Mouse (Mus musculus) 3T3-L1 (cell line): ENCODE measurements around the gene Prdx5.

Experiments
- DNase-seq: peaks from one replicate; pipeline ENCODE4 v3.0.0-alpha.2; 2015; ENCODE audit warnings: low read depth, low spot score

Prdx5 gene

GRCm38 (mm10) chr19:6937541-6938465 is 27.9 kb upstream of the Prdx5 start:
- no peak for DNase-seq

GRCm38 (mm10) chr19:6936299-6936698 is 26.4 kb upstream of the Prdx5 start:
- peak; percentile 46 for DNase-seq

GRCm38 (mm10) chr19:6934195-6934977 is 24.5 kb upstream of the Prdx5 start, which contains the start of gene Kcnk4:
Gene Kcnk4 (minus strand): TSS chr19:6934515.
- DNase-seq: no peak

- no peak for DNase-seq
Measured at GRCm38 (mm10) chr19:6933436-6934194, 23.7 kb upstream of the Prdx5 start.

- DNase-seq: no peak
Measured at GRCm38 (mm10) chr19:6933102-6933435, 23.2 kb upstream of the Prdx5 start.

- DNase-seq: no peak
Measured at GRCm38 (mm10) chr19:6932018-6932417, 22.1 kb upstream of the Prdx5 start.

GRCm38 (mm10) chr19:6931002-6931401 is 21.1 kb upstream of the Prdx5 start:
- no peak for DNase-seq

GRCm38 (mm10) chr19:6928080-6928479 is 18.2 kb upstream of the Prdx5 start:
- no peak for DNase-seq

GRCm38 (mm10) chr19:6926559-6927255 is 16.8 kb upstream of the Prdx5 start:
- DNase-seq: no peak

GRCm38 (mm10) chr19:6925611-6926329 is 15.9 kb upstream of the Prdx5 start:
- no peak for DNase-seq

- DNase-seq: no peak
Measured at GRCm38 (mm10) chr19:6925307-6925573, 15.3 kb upstream of the Prdx5 start, which contains the start of gene Catsperz. Gene Catsperz (minus strand): TSS chr19:6925380.

GRCm38 (mm10) chr19:6924461-6925306 is 14.8 kb upstream of the Prdx5 start:
- DNase-seq: peak; percentile 85

- no peak for DNase-seq
Measured at GRCm38 (mm10) chr19:6922901-6923735, 13.2 kb upstream of the Prdx5 start.

- DNase-seq: peak; percentile 100
Measured at GRCm38 (mm10) chr19:6921647-6922567, 12.0 kb upstream of the Prdx5 start, which contains the start of gene Esrra. Gene Esrra (minus strand): TSS chr19:6921813.

GRCm38 (mm10) chr19:6920741-6921636 is 11.1 kb upstream of the Prdx5 start:
- peak; percentile 51 for DNase-seq

- peak; percentile 73 for DNase-seq
Measured at GRCm38 (mm10) chr19:6919876-6920740, 10.2 kb upstream of the Prdx5 start.
